In genomic region chr7:113277245-113277644, GRCm38 (mm10) we compare ENCODE assay signal across 12 mouse cellular contexts.
"Had no signal": no experiment of that assay in that cellular context is flagged by ENCODE, and none has a peak within 500 bp of the region (broad histone marks: within the 10 kb centered on the region; RNA-seq: fewer than 3 reads in every experiment).

No protein-coding gene starts in this region.

- H3K27ac ChIP-seq: left cerebral cortex, adult 2 months; limb, embryonic 10.5 days; liver, embryonic 12.5 days; neural tube, embryonic 13.5 days had no signal

- H3K4me3 ChIP-seq: left cerebral cortex, adult 2 months; limb, embryonic 10.5 days; liver, embryonic 12.5 days; neural tube, embryonic 13.5 days had no signal

- H3K4me1 ChIP-seq: liver, embryonic 12.5 days had no signal

- H3K27me3 ChIP-seq: liver, embryonic 12.5 days; neural tube, embryonic 13.5 days had no signal

- H3K9ac ChIP-seq: liver, embryonic 12.5 days; neural tube, embryonic 13.5 days had no signal

- H3K9me3 ChIP-seq: limb, embryonic 10.5 days; liver, embryonic 12.5 days; neural tube, embryonic 13.5 days had no signal

- H3K4me2 ChIP-seq: liver, embryonic 12.5 days; neural tube, embryonic 13.5 days had no signal

- H3K36me3 ChIP-seq: limb, embryonic 10.5 days; liver, embryonic 12.5 days; neural tube, embryonic 13.5 days had no signal

- ATAC-seq: liver, embryonic 12.5 days had no signal

- DNase-seq: kidney, adult 18-20 months; kidney, postnatal 10 days; kidney, postnatal 4 days; midbrain, embryonic 14.5 days; right cerebral cortex, adult 18-20 months; right cerebral cortex, postnatal 25 days; thymus, adult 2 months; thymus, postnatal 25 days had no signal
